Mouse (Mus musculus) forebrain, embryonic 10.5 days (tissue): ENCODE results near the gene Klrc3. TPM values are rescaled to one million over a fixed set of nuclear protein-coding genes. Genes with fewer than 3 reads are reported as not detected.
"Not testable (repeated sequence)": the region's sequence is repeated elsewhere in the genome, so short reads cannot be mapped to it uniquely, and the experiment has no call there.

Experiments used
- DNase-seq: peaks from one replicate; pipeline ENCODE4 v3.0.0-alpha.2; 2017; ENCODE audit warnings: low spot score; ENCODE audit errors: extremely low spot score
- H3K27ac ChIP-seq: fragments of 300-500 bp; sonication (generic); 2 replicates; pipeline ENCODE4 v1.5.1; 2016; ENCODE audit warnings: mild to moderate bottlenecking
- H3K27me3 ChIP-seq: fragments of 300-500 bp; sonication (generic); 2 replicates; pipeline ENCODE4 v1.6.1; 2016; ENCODE audit warnings: mild to moderate bottlenecking; ENCODE audit not compliant: poor library complexity, severe bottlenecking
- H3K36me3 ChIP-seq: fragments of 300-500 bp; sonication (generic); replicated peaks from 2 replicates; pipeline ENCODE4 v1.6.1; 2016; ENCODE audit warnings: mild to moderate bottlenecking, moderate library complexity
- H3K4me1 ChIP-seq: fragments of 300-500 bp; sonication (generic); 2 replicates; pipeline ENCODE4 v1.6.1; 2016
- H3K4me3 ChIP-seq: fragments of 300-500 bp; sonication (generic); 2 replicates; pipeline ENCODE4 v1.5.1; 2016; ENCODE audit warnings: mild to moderate bottlenecking, moderate library complexity
- H3K9me3 ChIP-seq: fragments of 300-500 bp; sonication (generic); 2 replicates; pipeline ENCODE4 v1.6.1; 2016; ENCODE audit warnings: mild to moderate bottlenecking, moderate library complexity
- WGBS: fragments of 180-500 bp; shearing (Covaris S2); methylation state at CpG from one replicate; pipeline ENCODE4 v1.1.7; 2016; 5-methylcytosine and 5-hydroxymethylcytosine counted together
- microRNA-seq: library from miRNA; unstranded; fragments of <30 nt; microRNA quantifications from one replicate; pipeline ENCODE4, GENCODE M21; 2017
- polyA plus RNA-seq: library from polyadenylated mRNA; unstranded; fragments of >200 nt; fragmentation: Nextera tagmentation; extraction: Ambion mirVana; gene quantifications from 2 replicates; pipeline ENCODE4 v1.2.1, GENCODE M21; 2016

Klrc3 gene
- polyA plus RNA-seq, result not detected in 2 replicates

DNA sequence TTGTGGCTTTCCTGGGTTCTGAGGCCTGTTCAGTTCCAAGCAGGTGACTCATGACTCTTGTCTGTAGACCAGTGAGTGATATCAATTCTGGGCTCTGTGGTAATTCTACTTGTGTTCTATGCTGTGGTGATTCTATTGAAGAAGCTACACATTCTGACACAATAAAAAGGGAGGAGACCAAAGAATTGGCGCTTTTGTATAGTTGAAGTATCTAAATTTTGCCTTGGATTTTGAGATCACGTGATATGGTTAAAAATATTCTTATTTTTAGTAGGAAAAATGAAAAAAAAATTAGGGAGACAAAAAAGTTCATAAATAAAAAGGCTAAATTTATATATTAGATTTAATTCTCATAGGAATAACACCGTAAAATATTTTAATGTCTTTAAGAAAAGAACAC, at the start of gene Klrc3:
Gene Klrc3 (minus strand): TSS at position 101 of the 400 bp plus-strand sequence.
- DNase-seq, H3K27me3 ChIP-seq, H3K36me3 ChIP-seq, H3K27ac ChIP-seq, H3K4me1 ChIP-seq, H3K4me3 ChIP-seq, H3K9me3 ChIP-seq: not testable (repeated sequence)
- 87% methylated on average over 3 of the region's 3 CpGs for WGBS

DNA sequence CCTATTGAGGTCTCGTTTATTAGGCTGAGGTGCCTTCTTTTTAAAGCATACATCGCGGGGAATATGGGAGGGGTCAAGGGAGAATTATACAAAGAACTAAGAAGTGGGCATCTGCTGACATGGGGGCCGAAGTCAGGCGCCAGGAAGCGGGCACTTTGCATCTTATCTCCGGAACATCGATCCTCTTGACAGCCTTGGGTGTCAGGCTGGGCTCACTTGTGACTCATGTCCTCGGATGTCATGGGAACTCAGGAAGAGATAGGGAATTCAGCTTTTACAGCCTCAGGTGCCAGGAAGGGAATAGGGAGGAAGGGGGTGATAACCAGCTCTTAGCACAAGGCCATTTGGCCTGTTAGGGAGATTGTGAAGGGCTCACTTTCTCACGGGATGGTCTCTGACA, 48.3 kb upstream of the Klrc3 start:
- not testable (repeated sequence) for H3K27me3 ChIP-seq, H3K36me3 ChIP-seq, DNase-seq, H3K4me3 ChIP-seq, H3K27ac ChIP-seq, H3K4me1 ChIP-seq
- 87% methylated on average over 10 of the region's 10 CpGs for WGBS
- H3K9me3 ChIP-seq, result peaks cover 13% of the 10 kb centered on the region; the same call in 1 of the 2 replicates

DNA sequence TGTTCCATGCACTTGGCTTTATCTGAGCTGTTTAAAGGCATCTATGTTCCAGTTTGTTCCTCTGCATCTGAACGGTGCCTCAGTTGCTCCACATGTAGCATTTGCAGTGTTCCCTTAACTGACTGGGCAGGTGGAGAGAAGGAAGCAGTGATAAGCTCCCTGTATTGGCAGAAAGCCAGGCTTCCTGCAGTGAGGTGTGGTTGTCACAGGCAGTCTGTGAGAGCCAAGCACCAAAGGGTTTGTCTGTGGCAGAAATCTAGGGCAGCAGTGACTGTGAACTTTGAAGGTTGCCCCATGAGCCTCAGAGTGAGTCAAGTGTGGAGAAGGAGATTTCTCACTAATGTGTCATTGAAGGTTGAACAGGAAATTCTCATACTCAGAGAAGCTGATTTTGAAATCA, 37.2 kb upstream of the Klrc3 start:
- Histone ChIP-seq H3K9me3 (no peaks in the 10 kb centered on the region), H3K4me1 (no peaks in the 10 kb centered on the region), H3K27ac (no peak overlapping the region), H3K36me3 (no peaks in the 10 kb centered on the region), H3K27me3 (no peaks in the 10 kb centered on the region), H3K4me3 (no peak overlapping the region)
- no peak for DNase-seq
- 76% methylated on average over 1 of the region's 1 CpGs for WGBS

DNA sequence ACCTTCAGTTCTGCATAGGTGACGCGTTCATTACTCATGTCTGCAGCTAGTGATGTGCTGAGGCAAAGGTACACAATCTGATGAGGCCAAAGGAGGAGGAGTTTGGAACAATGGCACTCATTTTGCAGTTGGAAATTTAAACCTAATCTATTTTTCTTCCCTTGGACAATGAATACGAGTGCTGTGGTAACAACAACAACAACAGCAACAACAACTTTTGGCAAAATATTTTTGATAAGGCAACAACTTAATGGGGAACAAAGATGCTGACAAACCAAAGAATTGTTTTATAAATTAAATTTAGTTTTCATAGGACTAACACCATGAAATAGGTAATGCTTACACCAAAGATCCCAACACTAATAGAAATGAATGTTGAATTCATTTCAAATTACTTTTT, 35.7 kb upstream of the Klrc3 start, which contains the start of gene Klrc1:
Gene Klrc1 (minus strand): TSS at position 101 of the 400 bp plus-strand sequence.
- Histone ChIP-seq H3K9me3 (no peaks in the 10 kb centered on the region), H3K27me3 (no peaks in the 10 kb centered on the region), H3K27ac (no peak within 1 kb of the TSS), H3K36me3 (no peaks in the 10 kb centered on the region), H3K4me1 (no peaks in the 10 kb centered on the region), H3K4me3 (no peak within 1 kb of the TSS)
- WGBS, result 85% methylated on average over 3 of the region's 3 CpGs
- DNase-seq, result no peak

DNA sequence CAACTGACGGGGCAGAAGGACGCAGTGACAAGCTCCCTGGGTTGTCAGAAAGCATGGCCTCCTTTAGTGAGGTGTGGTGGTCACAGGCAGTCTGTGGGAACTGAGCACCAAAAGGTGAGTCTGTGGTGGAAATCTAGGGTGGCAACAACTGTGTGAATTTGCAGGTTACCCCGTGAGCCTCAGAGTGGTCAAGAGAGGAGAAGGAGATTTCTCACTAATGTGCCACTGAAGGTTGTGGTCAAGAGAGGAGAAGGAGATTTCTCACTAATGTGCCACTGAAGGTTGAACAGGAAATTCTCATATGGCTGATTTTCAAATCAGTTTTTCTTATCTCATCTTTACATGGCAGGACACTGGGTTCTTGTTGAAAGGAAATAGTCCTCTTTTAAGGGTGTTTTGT, 18.2 kb upstream of the Klrc3 start:
- not testable (repeated sequence) for H3K4me1 ChIP-seq, DNase-seq, H3K9me3 ChIP-seq, H3K36me3 ChIP-seq, H3K4me3 ChIP-seq, H3K27ac ChIP-seq, H3K27me3 ChIP-seq
- WGBS, result no CpG with 5 or more reads among the region's 3 CpGs

DNA sequence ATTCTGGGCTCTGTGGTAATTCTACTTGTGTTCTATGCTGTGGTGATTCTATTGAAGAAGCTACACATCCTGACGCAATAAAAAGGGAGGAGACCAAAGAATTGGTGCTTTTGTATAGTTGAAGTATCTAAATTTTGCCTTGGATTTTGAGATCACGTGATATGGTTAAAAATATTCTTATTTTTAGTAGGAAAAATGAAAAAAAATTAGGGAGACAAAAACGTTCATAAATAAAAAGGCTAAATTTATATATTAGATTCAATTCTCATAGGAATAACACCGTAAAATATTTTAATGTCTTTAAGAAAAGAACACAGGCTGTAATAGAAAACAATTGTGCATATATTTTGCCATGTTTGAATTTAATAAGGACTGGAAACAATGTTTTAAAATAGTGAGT, 17.5 kb upstream of the Klrc3 start, which contains the start of gene Klrc2:
Gene Klrc2 (minus strand): TSS at position 101 of the 400 bp plus-strand sequence.
- not testable (repeated sequence) for H3K27ac ChIP-seq, H3K27me3 ChIP-seq, H3K9me3 ChIP-seq, H3K4me3 ChIP-seq, DNase-seq, H3K36me3 ChIP-seq, H3K4me1 ChIP-seq
- 80% methylated on average over 4 of the region's 4 CpGs for WGBS

DNA sequence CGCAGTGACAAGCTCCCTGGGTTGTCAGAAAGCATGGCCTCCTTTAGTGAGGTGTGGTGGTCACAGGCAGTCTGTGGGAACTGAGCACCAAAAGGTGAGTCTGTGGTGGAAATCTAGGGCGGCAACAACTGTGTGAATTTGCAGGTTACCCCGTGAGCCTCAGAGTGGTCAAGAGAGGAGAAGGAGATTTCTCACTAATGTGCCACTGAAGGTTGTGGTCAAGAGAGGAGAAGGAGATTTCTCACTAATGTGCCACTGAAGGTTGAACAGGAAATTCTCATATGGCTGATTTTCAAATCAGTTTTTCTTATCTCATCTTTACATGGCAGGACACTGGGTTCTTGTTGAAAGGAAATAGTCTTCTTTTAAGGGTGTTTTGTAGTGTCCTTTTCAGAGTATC, 917 bp upstream of the Klrc3 start:
- WGBS, result 100% methylated on average over 1 of the region's 3 CpGs
- H3K27me3 ChIP-seq, H3K27ac ChIP-seq, H3K36me3 ChIP-seq, DNase-seq, H3K4me3 ChIP-seq, H3K4me1 ChIP-seq, H3K9me3 ChIP-seq: not testable (repeated sequence)

DNA sequence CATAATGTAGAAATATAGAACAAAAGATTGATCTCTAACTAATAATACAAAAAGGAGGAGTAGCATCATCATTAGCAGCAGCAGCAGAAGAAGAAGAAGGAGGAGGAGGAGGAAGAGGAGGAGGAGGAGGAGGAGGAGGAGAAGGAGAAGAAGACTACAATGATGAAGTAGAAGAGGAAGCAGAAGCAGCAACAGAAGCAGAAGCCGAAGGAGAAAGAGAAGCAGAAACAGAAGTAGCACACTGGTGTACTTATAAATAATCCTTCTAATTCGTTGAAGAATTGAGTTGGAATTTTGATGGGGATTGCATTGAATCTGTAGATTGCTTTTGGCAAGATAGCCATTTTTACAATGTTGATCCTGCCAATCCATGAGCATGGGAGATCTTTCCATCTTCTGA, 12.1 kb downstream of the Klrc3 start:
- 82% methylated on average over 2 of the region's 2 CpGs for WGBS
- not testable (repeated sequence) for H3K9me3 ChIP-seq, H3K36me3 ChIP-seq, H3K27ac ChIP-seq, H3K4me1 ChIP-seq, DNase-seq, H3K27me3 ChIP-seq, H3K4me3 ChIP-seq

DNA sequence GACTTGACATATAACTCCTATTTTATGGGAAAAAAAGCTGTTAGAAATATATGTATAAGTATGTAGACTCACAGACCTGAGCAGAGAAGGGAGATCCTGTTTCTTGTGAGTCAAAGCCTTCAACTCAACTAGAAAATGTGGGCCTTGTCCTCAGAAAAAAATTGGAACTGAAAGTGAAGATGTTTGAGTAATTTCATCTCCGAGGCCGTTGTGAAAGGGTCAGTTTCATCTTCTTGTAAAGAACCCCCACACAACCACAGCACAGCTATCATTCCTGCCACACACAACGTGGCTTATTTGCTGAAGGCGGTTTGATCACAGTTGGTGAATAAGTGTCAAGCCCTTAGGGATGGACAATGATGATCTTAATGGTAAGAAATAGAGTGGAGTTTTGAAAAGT, 19.4 kb downstream of the Klrc3 start, which contains the start of gene Klrk1:
Gene Klrk1 (minus strand): TSS at position 130 of the 400 bp plus-strand sequence.
- Histone ChIP-seq H3K27me3 (no peaks in the 10 kb centered on the region), H3K4me1 (no peaks in the 10 kb centered on the region)
- WGBS, result 82% methylated on average over 4 of the region's 4 CpGs

DNA sequence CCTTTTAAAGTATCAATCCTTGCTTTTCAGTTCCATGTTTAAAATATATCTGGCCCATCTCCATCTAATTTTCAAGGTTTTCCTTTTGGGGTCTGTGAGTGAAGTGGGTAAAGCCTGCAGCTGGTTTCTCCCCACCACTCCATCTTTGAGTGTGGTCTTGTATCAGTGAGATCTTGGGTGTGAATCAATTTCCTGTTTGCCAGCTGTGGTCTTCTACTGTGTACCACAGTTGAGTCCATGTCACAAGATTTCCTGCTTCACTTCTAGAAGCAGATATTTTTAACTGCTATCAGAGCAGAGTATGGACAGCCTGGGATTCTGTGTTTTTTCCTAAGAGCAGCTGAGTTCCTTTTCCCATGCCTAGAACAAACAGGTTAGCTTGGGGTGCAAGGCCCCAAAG, 34.8 kb downstream of the Klrc3 start:
- no peak for DNase-seq
- Histone ChIP-seq H3K27ac (no peak overlapping the region), H3K4me1 (no peaks in the 10 kb centered on the region), H3K27me3 (no peaks in the 10 kb centered on the region), H3K4me3 (no peak overlapping the region), H3K36me3 (no peaks in the 10 kb centered on the region), H3K9me3 (no peaks in the 10 kb centered on the region)

More for the DNA sequence above, 19.4 kb downstream of the Klrc3 start, which contains the start of gene Klrk1:
- Histone ChIP-seq H3K36me3 (no peaks in the 10 kb centered on the region), H3K9me3 (no peaks in the 10 kb centered on the region), H3K27ac (no peak within 1 kb of the TSS), H3K4me3 (no peak within 1 kb of the TSS)
- DNase-seq, result no peak

DNA sequence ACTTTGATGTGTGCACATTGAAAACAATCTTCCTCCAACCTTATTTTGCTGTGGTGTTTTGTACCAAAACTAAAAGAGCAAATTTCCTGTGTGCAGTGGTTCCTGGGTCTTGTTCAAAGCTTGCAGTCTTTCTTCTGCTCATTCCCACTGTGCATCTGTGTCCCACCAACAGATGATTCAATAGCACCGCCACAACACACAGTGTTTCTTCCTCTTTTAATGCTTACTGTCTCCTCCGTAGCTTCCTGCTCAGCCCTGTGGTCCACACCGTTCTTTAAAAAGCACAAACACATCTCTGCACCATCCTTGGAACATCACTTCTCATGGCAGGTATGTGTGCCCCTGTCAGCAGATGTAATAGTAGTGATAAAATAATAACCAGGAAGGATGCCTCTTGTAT, 51.6 kb downstream of the Klrc3 start, which contains the start of gene Klrd1:
Gene Klrd1 (plus strand): TSS at position 275 of the 400 bp plus-strand sequence.
- DNase-seq, result no peak
- Histone ChIP-seq H3K36me3 (no peaks in the 10 kb centered on the region), H3K27ac (no peak within 1 kb of the TSS), H3K4me3 (no peak within 1 kb of the TSS), H3K9me3 (no peaks in the 10 kb centered on the region), H3K4me1 (no peaks in the 10 kb centered on the region), H3K27me3 (no peaks in the 10 kb centered on the region)
- 82% methylated on average over 3 of the region's 3 CpGs for WGBS

Small RNA genes lying within 50 kb of the gene (microRNA-seq; reads per million reads assigned to microRNA genes)
- gene Mir680-1, result not detected

Other genes starting within 250 kb of the Klrc3 start
- 16.4 and 19.8 TPM in 2 replicates for gene Clec1b, start 246.0 kb downstream of the Klrc3 start, polyA plus RNA-seq
- 0.36 TPM in 2 replicates for gene Clec9a, start 234.5 kb downstream of the Klrc3 start, polyA plus RNA-seq
- 0.36 and 0.66 TPM in 2 replicates for gene Clec1a, start 191.3 kb downstream of the Klrc3 start, polyA plus RNA-seq
- gene Olr1, start 136.2 kb downstream of the Klrc3 start, polyA plus RNA-seq, result 0.06 TPM in 1 of 2 replicates, not detected in the other
- gene Tmem52b, start 130.8 kb downstream of the Klrc3 start, polyA plus RNA-seq, result not detected in 2 replicates
- 40.4 and 43.5 TPM in 2 replicates for gene Gabarapl1, start 110.2 kb downstream of the Klrc3 start, polyA plus RNA-seq
- not detected in 2 replicates for gene Klre1, start 65.4 kb downstream of the Klrc3 start, polyA plus RNA-seq
- gene Klrd1, start 51.6 kb downstream of the Klrc3 start, polyA plus RNA-seq, result not detected in 2 replicates
- 0.07 and 0.17 TPM in 2 replicates for gene Klrk1, start 19.5 kb downstream of the Klrc3 start, polyA plus RNA-seq
- not detected in 2 replicates for gene Klrc2, start 17.4 kb upstream of the Klrc3 start, polyA plus RNA-seq
- gene Klrc1, start 35.6 kb upstream of the Klrc3 start, polyA plus RNA-seq, result not detected in 2 replicates
- not detected in 2 replicates for gene Klri1, start 73.8 kb upstream of the Klrc3 start, polyA plus RNA-seq
- gene Klri2, start 97.1 kb upstream of the Klrc3 start, polyA plus RNA-seq, result not detected in 2 replicates
- not detected in 2 replicates for gene Gm156, start 140.9 kb upstream of the Klrc3 start, polyA plus RNA-seq
- not detected in 2 replicates for gene Gm17631, start 219.3 kb upstream of the Klrc3 start, polyA plus RNA-seq
- gene Klra17, start 233.3 kb upstream of the Klrc3 start, polyA plus RNA-seq, result not detected in 2 replicates